Mouse (Mus musculus) adrenal gland, postnatal 14 days (tissue): ENCODE data around the gene Olfr322. TPM values are rescaled to one million over a fixed set of nuclear protein-coding genes. Genes with fewer than 3 reads are reported as not detected.
A peak's percentile ranks its signal among the peaks of the same experiment; 100 is the strongest.
"Not testable (repeated sequence)": the region's sequence is repeated elsewhere in the genome, so short reads cannot be mapped to it uniquely, and the experiment has no call there.

Source experiments
- DNase-seq: peaks from one replicate; pipeline ENCODE4 v3.0.0; 2021; ENCODE audit warnings: mixed read lengths
- long read RNA-seq, 2 experiments: library from polyadenylated mRNA; stranded (forward); transcript quantifications; one replicate each; pipeline ENCODE4 v2.0.0; 2021
- total RNA-seq: library from RNA; stranded (reverse); gene quantifications from 2 replicates; pipeline ENCODE4 v1.2.3, GENCODE M21; 2021

Gene Olfr322
- not detected in 2 replicates for total RNA-seq
- long read RNA-seq, experiment 1: 0 reads
- long read RNA-seq, experiment 2: 0 reads

GRCm38 (mm10) chr11:58658596-58658995 lies at the start of gene Olfr322:
TSS of gene Olfr322 (plus strand) at chr11:58658782.
- DNase-seq: no peak

- no peak for DNase-seq
Measured at GRCm38 (mm10) chr11:58613359-58613758, 45.2 kb upstream of the Olfr322 start.

- no peak for DNase-seq
Measured at GRCm38 (mm10) chr11:58614526-58614925, 44.1 kb upstream of the Olfr322 start.

- DNase-seq: no peak
Measured at GRCm38 (mm10) chr11:58615975-58616374, 42.6 kb upstream of the Olfr322 start, which contains the start of gene 2210407C18Rik. TSS of gene 2210407C18Rik (minus strand) at chr11:58616075.

- DNase-seq: no peak
Measured at GRCm38 (mm10) chr11:58618369-58618768, 40.2 kb upstream of the Olfr322 start.

- no peak for DNase-seq
Measured at GRCm38 (mm10) chr11:58618793-58619192, 39.8 kb upstream of the Olfr322 start.

- no peak for DNase-seq
Measured at GRCm38 (mm10) chr11:58626146-58626545, 32.4 kb upstream of the Olfr322 start.

- no peak for DNase-seq
Measured at GRCm38 (mm10) chr11:58630401-58630800, 28.2 kb upstream of the Olfr322 start, which contains the start of gene Olfr323. TSS of gene Olfr323 (minus strand) at chr11:58630501.

- DNase-seq: no peak
Measured at GRCm38 (mm10) chr11:58634878-58635277, 23.7 kb upstream of the Olfr322 start.

- peak; percentile 70 for DNase-seq
Measured at GRCm38 (mm10) chr11:58636376-58636977, 22.1 kb upstream of the Olfr322 start.

GRCm38 (mm10) chr11:58638176-58638701 lies 20.3 kb upstream of the Olfr322 start:
- peak; percentile 58 for DNase-seq

- peak; percentile 20 for DNase-seq
Measured at GRCm38 (mm10) chr11:58640272-58640867, 18.2 kb upstream of the Olfr322 start, which contains the start of gene Trim58. TSS of gene Trim58 (plus strand) at chr11:58640465.

GRCm38 (mm10) chr11:58641057-58641456 lies 17.5 kb upstream of the Olfr322 start:
- DNase-seq: no peak

GRCm38 (mm10) chr11:58641638-58642358 lies 16.8 kb upstream of the Olfr322 start:
- no peak for DNase-seq

GRCm38 (mm10) chr11:58643350-58643749 lies 15.2 kb upstream of the Olfr322 start:
- peak; percentile 22 for DNase-seq

GRCm38 (mm10) chr11:58655151-58655550 lies 3.4 kb upstream of the Olfr322 start:
- DNase-seq: no peak

- no peak for DNase-seq
Measured at GRCm38 (mm10) chr11:58669252-58669651, 10.7 kb downstream of the Olfr322 start.

- no peak for DNase-seq
Measured at GRCm38 (mm10) chr11:58671825-58672224, 13.2 kb downstream of the Olfr322 start.

- no peak for DNase-seq
Measured at GRCm38 (mm10) chr11:58680799-58681198, 22.2 kb downstream of the Olfr322 start, which contains the start of gene Olfr320. TSS of gene Olfr320 (plus strand) at chr11:58681099.

GRCm38 (mm10) chr11:58698862-58699261 lies 40.3 kb downstream of the Olfr322 start, which contains the start of gene Olfr319:
TSS of gene Olfr319 (plus strand) at chr11:58699162.
- DNase-seq: no peak

- no peak for DNase-seq
Measured at GRCm38 (mm10) chr11:58709086-58709485, 50.5 kb downstream of the Olfr322 start.

GRCm38 (mm10) chr11:58717723-58718122 lies 59.1 kb downstream of the Olfr322 start:
- not testable (repeated sequence) for DNase-seq
